Mouse (Mus musculus): Measurements from ENCODE around the gene Ubxn6.

Gene Ubxn6

DNA sequence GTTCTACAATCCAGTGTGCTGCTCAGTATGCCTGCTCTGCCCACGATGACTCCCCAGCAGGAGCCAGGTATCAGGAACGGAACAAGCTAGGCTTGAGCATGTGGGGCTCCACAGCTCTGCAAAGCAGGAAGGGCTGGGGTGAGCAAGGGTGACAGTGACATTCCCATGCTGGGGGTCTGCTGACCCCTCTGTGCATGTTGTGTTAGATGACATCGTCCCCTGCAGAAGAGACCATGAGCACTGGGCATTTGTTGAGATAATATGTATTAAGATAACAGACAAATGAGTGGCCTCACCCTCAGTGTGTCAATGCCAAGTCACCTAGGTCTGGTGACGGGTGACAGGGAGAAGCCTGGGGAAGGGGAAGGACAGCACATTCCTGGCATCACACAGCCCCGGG lies 49.9 kb downstream of the Ubxn6 start:
- DNase-seq (ENCODE audit: low read depth in 1 of 2, low spot score in 2 of 2): no peak

DNA sequence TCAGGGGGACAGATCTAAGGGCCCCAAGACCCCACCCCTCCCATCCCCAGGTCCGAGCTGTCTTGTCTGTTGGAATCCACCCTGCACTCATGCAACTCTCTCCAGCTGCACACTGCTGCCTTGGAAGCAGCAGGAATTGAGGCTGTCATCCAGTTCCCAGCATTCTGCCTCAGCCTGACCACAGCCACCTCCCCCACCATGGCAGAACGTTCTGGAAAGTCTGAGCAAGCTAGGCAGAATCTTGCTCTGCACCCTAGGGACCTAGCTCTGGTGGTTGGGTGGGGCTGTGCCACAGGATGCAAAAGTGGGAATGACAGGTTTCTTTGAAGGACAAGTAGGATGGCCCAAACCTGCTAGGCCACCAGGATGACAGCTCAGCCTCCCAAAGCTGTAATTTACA lies 50.4 kb downstream of the Ubxn6 start:
- no peak for DNase-seq (ENCODE audit: low read depth in 1 of 2, low spot score in 2 of 2)

DNA sequence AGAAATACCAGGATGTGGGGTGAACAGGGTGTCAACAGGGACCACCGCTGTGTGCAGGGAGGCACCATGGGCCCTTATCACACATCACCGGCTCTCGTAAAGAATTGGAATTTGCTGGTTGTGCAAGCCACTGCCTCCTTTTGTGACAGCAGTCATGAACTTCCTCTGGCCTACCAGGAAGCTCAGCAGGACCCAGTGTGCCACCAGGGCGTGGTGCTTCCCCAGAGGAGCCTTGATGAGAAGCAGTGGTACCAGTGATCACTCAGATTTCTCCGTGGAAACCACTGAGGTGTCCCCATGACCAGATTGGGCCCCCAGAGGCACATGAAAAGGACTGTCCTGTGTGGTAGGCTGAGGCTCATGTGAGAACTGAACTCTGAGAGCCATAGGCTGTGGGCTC lies 51.4 kb downstream of the Ubxn6 start:
- peak; percentile 26 to 39 for DNase-seq (ENCODE audit: low read depth in 1 of 2, low spot score in 2 of 2)

DNA sequence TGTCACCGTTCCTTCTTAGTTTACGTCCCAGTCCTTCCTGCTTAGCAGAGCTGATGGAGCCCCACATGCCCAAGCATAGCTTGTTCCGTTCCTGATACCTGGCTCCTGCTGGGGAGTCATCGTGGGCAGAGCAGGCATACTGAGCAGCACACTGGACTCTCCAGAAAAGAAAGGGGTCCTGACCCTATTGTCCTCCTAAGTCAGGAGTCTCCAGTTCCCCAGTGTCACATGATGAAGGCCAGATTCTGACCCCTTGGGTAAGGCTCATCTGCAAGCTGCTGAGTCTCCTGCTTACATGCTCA lies 51.9 kb downstream of the Ubxn6 start:
- DNase-seq (ENCODE audit: low read depth in 1 of 2, low spot score in 2 of 2): no peak

GRCm38 (mm10) chr17:56022131-56022988 lies 52.5 kb downstream of the Ubxn6 start:
- DNase-seq (ENCODE audit: low read depth in 1 of 2, low spot score in 2 of 2): no peak

- no peak for DNase-seq (ENCODE audit: low read depth in 1 of 2, low spot score in 2 of 2)
Observed at GRCm38 (mm10) chr17:56021161-56021910, 53.5 kb downstream of the Ubxn6 start.

DNA sequence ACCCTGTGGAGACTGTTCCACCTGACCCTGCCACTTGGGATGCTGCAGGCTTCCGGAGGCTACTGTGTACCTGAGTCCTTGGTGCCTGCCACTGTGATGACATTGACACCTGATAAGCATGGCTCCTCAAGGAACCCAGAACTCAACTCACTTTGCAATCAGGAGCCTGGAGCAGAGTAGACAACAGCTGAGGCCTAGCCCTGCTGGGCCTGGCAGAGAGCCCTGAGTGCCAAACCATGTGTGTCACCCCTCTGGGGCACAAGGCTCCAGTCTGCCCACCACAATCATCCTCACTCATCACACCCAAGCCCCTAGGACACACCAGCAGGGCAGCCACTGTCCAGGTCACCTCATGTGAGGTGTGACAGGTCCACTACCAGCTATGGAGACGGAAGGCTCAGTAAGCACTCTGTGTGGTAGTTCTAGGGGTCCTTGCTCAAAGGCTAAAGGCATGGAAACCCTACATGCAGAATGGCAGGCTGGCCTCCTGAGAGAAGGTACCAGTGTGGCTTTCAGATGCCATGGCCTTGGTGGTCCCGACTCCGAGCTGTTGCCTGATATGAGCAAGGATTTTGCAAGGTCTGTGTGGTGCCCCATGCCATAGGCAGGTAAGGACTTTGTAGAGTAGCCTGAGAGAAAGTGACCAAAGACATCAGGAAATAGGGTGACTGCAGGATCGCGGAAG lies 54.3 kb downstream of the Ubxn6 start:
- DNase-seq (ENCODE audit: low read depth in 1 of 2, low spot score in 2 of 2): no peak

- DNase-seq (ENCODE audit: low read depth in 1 of 2, low spot score in 2 of 2): no peak
Observed at GRCm38 (mm10) chr17:56018347-56019131, 56.3 kb downstream of the Ubxn6 start.

DNA sequence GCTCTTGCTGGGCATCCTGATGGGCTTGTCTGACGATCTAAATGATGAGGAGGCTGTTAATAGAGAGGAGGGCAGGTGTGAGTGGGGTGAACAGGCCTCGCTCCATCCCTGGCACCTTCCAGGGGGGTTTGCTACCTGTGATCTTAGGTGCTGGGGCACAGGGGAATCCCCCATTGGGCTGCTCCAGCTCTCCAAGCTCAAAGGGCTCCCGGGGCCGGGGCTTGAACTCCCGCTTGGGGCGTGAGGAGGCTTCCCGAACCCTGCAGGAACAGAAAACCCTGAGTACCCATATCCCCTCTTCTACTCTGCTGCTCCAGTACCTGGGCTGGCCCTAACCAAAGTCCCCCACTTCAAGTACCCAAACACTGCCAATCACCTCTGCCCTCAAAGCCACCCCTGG lies 57.0 kb downstream of the Ubxn6 start:
- DNase-seq (ENCODE audit: low read depth in 1 of 2, low spot score in 2 of 2): no peak
